Mouse (Mus musculus): ENCODE data around the gene Tmem209. TPM values are rescaled to one million over a fixed set of nuclear protein-coding genes. Genes with fewer than 3 reads are reported as not detected.

The Tmem209 gene
- 27.5 and 31.1 TPM in 2 replicates for polyA plus RNA-seq (2016; fragmentation: Nextera tagmentation; extraction: Ambion mirVana)

DNA sequence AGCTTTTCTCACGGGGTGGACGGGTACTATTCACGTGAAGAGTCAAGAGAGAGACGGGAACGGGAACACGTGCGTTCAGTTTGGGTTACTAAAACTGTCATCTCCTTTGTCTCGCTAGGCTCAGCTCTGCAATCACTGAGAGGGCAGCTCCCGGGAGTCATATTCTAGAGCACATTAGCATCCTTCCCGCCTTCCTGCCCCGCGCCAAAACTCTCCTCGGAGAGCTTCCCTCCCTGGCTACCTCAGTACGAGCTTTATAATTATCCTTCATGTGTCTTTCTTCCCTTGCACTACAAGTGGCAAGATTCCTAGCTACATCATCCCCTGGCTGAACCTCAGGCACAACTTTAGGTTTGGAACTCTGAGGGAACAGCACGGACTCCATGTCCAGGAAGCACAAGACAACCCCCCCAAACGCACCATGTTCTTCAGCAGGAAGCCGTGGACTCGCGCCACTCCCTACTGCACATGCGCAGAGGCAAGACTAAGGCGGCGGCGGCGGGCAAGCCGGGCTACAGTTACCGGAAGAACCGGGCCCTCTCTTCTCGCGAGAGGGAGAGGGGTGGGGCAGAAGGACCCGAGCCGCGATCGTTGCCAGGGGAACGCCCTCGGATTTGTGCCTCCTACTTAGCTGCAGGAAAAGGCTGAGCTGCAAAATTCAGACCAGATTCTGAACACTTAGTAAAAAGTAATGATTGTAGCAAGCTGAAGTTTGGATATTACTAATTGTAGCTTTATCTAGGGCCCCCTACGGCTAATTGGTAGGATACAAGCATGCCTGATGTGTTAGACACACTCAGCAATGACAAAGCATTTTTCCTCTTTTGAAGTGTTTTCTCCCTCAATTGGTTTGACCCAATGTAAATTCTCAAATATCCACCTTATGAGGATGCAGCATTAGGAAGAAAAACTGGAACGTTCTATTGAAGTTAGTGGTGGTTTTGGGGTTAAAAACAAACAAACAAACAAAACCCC lies at the start of gene Tmem209, which contains the start of gene Ssmem1:
Gene Tmem209, minus strand, starts transcription at position 519 of the 975 bp plus-strand sequence.
Gene Ssmem1, plus strand, starts transcription at position 585 of the 975 bp plus-strand sequence.
- under 1% methylated on average over 37 of the region's 37 CpGs for WGBS
- Histone ChIP-seq H3K27me3 (replicated peaks) (no peaks in the 10 kb centered on the region), H3K36me3 (peaks cover 26% of the 10 kb centered on the region), H3K4me2 (peak within 1 kb of the TSS; percentile 67), H3K9me3 (replicated peaks) (no peaks in the 10 kb centered on the region), H3K4me1 (replicated peaks) (peaks cover 20% of the 10 kb centered on the region), H3K27ac (ENCODE audit: poor library complexity, severe bottlenecking) (peak within 1 kb of the TSS; percentile 98), H3K4me3 (peak within 1 kb of the TSS; percentile 64), H3K9ac (peak within 1 kb of the TSS; percentile 83)
- peak; percentile 99 for ATAC-seq (ENCODE audit: insufficient number of reproducible peaks, low FRiP score)

DNA sequence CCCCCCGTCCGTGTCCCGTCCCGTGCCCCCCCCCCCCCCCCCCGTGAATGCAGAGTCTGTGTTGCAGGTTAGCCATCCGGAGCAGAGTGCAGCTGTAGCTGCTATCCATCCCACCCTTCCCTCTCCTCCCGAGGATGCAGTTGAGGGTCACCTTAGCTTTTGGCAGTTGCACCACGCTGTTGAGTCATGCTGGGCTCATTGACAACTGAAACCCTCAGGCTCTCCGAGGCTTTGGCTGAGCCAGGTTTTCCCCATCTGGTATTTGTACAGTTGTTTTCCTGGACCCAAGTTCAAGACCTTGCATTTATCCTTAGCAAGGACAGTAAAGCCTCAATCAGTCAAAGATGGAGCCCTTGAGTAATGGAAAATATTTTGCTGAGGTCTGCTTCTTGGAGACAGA lies 46.5 kb upstream of the Tmem209 start:
- Histone ChIP-seq H3K4me2 (no peak overlapping the region), H3K27ac (ENCODE audit: poor library complexity, severe bottlenecking) (no peak overlapping the region), H3K36me3 (no peaks in the 10 kb centered on the region), H3K9ac (no peak overlapping the region), H3K9me3 (replicated peaks) (no peaks in the 10 kb centered on the region), H3K4me1 (replicated peaks) (peaks cover 12% of the 10 kb centered on the region), H3K27me3 (replicated peaks) (no peaks in the 10 kb centered on the region), H3K4me3 (no peak overlapping the region)
- no peak for ATAC-seq (ENCODE audit: insufficient number of reproducible peaks, low FRiP score)
- 21% methylated on average over 4 of the region's 9 CpGs for WGBS

DNA sequence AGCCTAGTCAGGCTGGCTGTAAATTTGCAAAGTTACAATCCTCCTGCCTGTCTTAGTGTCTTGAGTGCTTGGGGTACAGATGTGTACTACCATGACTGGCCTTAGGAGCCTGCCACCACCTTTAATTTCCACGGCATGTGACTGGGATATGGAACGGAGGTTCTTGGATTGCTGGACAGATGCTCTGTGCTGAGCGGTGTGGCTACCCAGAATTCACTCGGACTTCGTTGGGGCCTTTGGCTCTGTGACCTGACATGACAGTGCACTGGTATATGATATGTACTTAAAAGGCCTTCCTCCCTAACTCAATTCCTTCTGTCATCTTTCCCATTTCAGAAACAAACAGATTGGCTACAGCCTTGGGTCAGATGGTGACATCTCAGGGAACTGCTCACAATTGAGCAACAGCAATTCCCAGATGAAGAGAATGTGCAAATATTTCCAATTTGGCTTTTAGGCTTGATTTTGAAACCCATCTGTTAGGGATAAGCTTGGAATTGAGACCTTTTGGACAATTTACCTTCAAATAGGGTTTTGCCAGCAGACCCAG lies 45.1 kb upstream of the Tmem209 start:
- ATAC-seq (ENCODE audit: insufficient number of reproducible peaks, low FRiP score), result no peak
- H3K27me3 ChIP-seq (replicated peaks), result no peaks in the 10 kb centered on the region
- H3K27ac ChIP-seq (ENCODE audit: poor library complexity, severe bottlenecking), result no peak overlapping the region

GRCm38 (mm10) chr6:30554092-30554491 lies 44.5 kb upstream of the Tmem209 start:
- Histone ChIP-seq H3K36me3 (no peaks in the 10 kb centered on the region), H3K4me1 (replicated peaks) (peaks cover 18% of the 10 kb centered on the region), H3K9ac (no peak overlapping the region), H3K27ac (ENCODE audit: poor library complexity, severe bottlenecking) (no peak overlapping the region), H3K27me3 (replicated peaks) (no peaks in the 10 kb centered on the region), H3K9me3 (replicated peaks) (no peaks in the 10 kb centered on the region), H3K4me3 (no peak overlapping the region), H3K4me2 (no peak overlapping the region)
- no peak for ATAC-seq (ENCODE audit: insufficient number of reproducible peaks, low FRiP score)
- 82% methylated on average over 5 of the region's 5 CpGs for WGBS

More for the DNA sequence above, 45.1 kb upstream of the Tmem209 start:
- Histone ChIP-seq H3K36me3 (no peaks in the 10 kb centered on the region), H3K4me1 (replicated peaks) (peaks cover 12% of the 10 kb centered on the region), H3K9me3 (replicated peaks) (no peaks in the 10 kb centered on the region), H3K4me2 (no peak overlapping the region), H3K4me3 (no peak overlapping the region), H3K9ac (no peak overlapping the region)
- WGBS, result 94% methylated on average over 5 of the region's 5 CpGs

- no peaks in the 10 kb centered on the region for H3K36me3 ChIP-seq
- no peak for ATAC-seq (ENCODE audit: insufficient number of reproducible peaks, low FRiP score)
- no peak overlapping the region for H3K4me3 ChIP-seq
- no peak overlapping the region for H3K9ac ChIP-seq
- H3K27ac ChIP-seq (ENCODE audit: poor library complexity, severe bottlenecking), result no peak overlapping the region
- no peaks in the 10 kb centered on the region for H3K9me3 ChIP-seq (replicated peaks)
- H3K4me1 ChIP-seq (replicated peaks), result peaks cover 20% of the 10 kb centered on the region
- no peak overlapping the region for H3K4me2 ChIP-seq
- 73% methylated on average over 7 of the region's 7 CpGs for WGBS
- H3K27me3 ChIP-seq (replicated peaks), result no peaks in the 10 kb centered on the region
Measured at GRCm38 (mm10) chr6:30553381-30554010, 43.9 kb upstream of the Tmem209 start.

DNA sequence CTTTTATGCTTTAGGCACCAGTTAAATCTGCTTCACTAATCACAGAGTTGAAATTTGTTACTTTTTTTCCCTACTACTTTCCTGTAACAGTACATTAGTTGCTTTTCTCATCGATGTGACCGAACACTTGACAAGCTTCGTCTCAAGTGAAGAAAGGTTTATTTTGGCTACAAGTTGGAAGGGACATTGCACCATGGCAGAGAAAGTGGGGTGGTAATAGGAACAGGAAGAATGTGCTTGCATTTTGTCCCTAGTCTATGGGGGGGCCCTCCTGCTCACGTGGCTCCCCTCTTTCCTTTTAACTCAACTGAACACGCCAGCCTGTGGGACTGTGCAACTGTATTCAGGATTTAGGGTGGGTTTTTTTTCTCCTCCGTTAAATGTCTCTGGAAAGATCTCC lies 43.0 kb upstream of the Tmem209 start:
- H3K4me2 ChIP-seq, result no peak overlapping the region
- 59% methylated on average over 6 of the region's 6 CpGs for WGBS
- H3K4me3 ChIP-seq, result no peak overlapping the region
- H3K9ac ChIP-seq, result no peak overlapping the region
- no peak for ATAC-seq (ENCODE audit: insufficient number of reproducible peaks, low FRiP score)
- H3K27me3 ChIP-seq (replicated peaks), result no peaks in the 10 kb centered on the region
- no peaks in the 10 kb centered on the region for H3K36me3 ChIP-seq
- H3K4me1 ChIP-seq (replicated peaks), result peaks cover 25% of the 10 kb centered on the region
- H3K27ac ChIP-seq (ENCODE audit: poor library complexity, severe bottlenecking), result no peak overlapping the region
- no peaks in the 10 kb centered on the region for H3K9me3 ChIP-seq (replicated peaks)

GRCm38 (mm10) chr6:30551644-30552580 lies 42.3 kb upstream of the Tmem209 start:
- Histone ChIP-seq H3K9ac (peak overlapping the region; percentile 21; the same call in 1 of the 2 replicates), H3K4me3 (peak overlapping the region; percentile 8; the same call in 1 of the 2 replicates), H3K4me2 (peak overlapping the region; percentile 48), H3K4me1 (replicated peaks) (peaks cover 28% of the 10 kb centered on the region), H3K27me3 (replicated peaks) (no peaks in the 10 kb centered on the region), H3K27ac (ENCODE audit: poor library complexity, severe bottlenecking) (0 out of 2 replicates have a peak overlapping the region, but pooled peaks have one; percentile 19), H3K9me3 (replicated peaks) (no peaks in the 10 kb centered on the region), H3K36me3 (no peaks in the 10 kb centered on the region)
- ATAC-seq (ENCODE audit: insufficient number of reproducible peaks, low FRiP score), result no peak
- 33% methylated on average over 23 of the region's 23 CpGs for WGBS

DNA sequence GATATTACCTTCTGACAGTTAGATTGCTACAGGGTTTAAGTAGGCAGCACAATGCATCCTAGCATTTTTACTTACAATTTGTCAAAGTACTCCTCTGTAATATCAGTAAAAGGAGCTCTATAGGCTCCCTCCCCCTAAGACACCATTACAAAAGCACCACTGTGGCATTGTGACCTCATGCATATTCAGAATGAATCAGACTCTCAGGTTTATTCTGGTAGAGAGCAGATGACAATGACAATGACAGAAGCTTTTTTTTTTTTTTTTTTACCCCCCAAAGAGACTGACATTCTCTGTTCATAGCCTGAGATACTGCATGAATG lies 41.6 kb upstream of the Tmem209 start:
- no peak overlapping the region for H3K4me2 ChIP-seq
- H3K4me1 ChIP-seq (replicated peaks), result peaks cover 35% of the 10 kb centered on the region
- no peaks in the 10 kb centered on the region for H3K36me3 ChIP-seq
- no peak overlapping the region for H3K9ac ChIP-seq
- no peaks in the 10 kb centered on the region for H3K9me3 ChIP-seq (replicated peaks)
- ATAC-seq (ENCODE audit: insufficient number of reproducible peaks, low FRiP score), result no peak
- H3K27me3 ChIP-seq (replicated peaks), result no peaks in the 10 kb centered on the region
- H3K27ac ChIP-seq (ENCODE audit: poor library complexity, severe bottlenecking), result no peak overlapping the region
- H3K4me3 ChIP-seq, result no peak overlapping the region

DNA sequence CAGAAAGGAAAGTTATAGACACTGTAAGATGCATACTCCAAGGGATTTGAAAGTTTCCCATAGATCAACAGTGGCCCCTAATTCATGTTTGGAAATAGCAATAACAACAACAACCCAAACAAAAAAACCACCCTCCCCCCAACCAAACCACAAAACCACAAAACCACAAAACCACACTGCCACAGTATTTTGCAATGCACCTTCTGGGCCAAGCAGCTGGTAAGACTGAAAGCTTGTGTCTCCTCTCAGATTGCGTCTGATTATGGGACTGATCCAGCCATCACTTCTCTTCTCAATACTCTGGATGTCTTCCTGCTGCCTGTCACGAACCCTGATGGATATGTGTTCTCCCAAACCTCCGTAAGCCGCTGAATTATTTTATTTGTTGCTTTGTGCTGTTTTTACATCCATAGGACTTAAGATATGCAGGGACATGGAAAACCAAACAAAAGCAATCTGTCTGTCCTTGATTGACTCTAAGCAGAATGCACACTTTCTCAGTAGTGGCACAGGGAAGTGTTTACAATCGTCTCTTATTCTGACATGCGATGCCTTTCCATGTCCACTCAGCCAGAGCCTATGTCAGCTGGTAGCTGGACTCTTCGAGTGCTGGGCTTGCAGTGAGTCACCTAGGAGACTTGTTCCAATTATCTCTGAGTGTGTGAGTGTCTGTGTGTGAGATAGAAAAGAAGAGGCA lies 41.1 kb upstream of the Tmem209 start:
- no peak overlapping the region for H3K4me2 ChIP-seq
- H3K27me3 ChIP-seq (replicated peaks), result no peaks in the 10 kb centered on the region
- peaks cover 33% of the 10 kb centered on the region for H3K4me1 ChIP-seq (replicated peaks)
- no peak overlapping the region for H3K27ac ChIP-seq (ENCODE audit: poor library complexity, severe bottlenecking)
- ATAC-seq (ENCODE audit: insufficient number of reproducible peaks, low FRiP score), result no peak
- 69% methylated on average over 7 of the region's 7 CpGs for WGBS
- no peaks in the 10 kb centered on the region for H3K9me3 ChIP-seq (replicated peaks)
- H3K36me3 ChIP-seq, result no peaks in the 10 kb centered on the region
- no peak overlapping the region for H3K4me3 ChIP-seq
- no peak overlapping the region for H3K9ac ChIP-seq

DNA sequence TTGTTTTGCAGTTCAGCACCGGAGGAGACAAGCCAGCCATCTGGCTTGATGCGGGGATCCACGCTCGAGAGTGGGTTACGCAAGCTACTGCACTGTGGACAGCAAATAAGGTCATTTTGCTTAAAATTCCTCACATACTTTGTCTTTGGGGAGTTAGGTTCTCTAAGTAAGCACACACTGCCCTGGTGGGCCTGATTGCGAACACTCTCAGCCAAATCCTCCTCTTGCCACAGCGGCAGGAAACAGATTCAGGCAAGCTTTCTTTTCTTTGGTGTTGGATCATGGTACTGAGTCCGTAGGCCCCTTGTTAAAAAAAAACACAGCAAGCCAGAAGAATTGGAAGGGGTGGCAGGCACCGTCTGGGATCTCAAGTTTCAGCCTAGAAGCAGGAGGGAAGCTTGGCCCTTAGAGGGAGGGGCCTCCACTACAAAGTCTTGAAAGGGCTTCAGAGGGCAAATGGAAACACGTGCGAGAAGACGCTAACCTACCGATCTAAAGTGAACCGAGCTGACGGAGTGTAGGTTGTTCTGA lies 39.7 kb upstream of the Tmem209 start:
- Histone ChIP-seq H3K4me1 (replicated peaks) (peaks cover 40% of the 10 kb centered on the region), H3K4me2 (no peak overlapping the region)
- no peak for ATAC-seq (ENCODE audit: insufficient number of reproducible peaks, low FRiP score)

More for the DNA sequence above, 39.7 kb upstream of the Tmem209 start:
- 24% methylated on average over 15 of the region's 15 CpGs for WGBS
- Histone ChIP-seq H3K9ac (no peak overlapping the region), H3K4me3 (no peak overlapping the region), H3K36me3 (no peaks in the 10 kb centered on the region), H3K27me3 (replicated peaks) (no peaks in the 10 kb centered on the region), H3K27ac (ENCODE audit: poor library complexity, severe bottlenecking) (peak overlapping the region; percentile 50), H3K9me3 (replicated peaks) (no peaks in the 10 kb centered on the region)

Data from heart, embryonic 12.5 days (tissue).